Mouse (Mus musculus) spleen, embryonic (tissue): ENCODE measurements around the gene Serpina3g.
"Not testable (repeated sequence)": the region's sequence is repeated elsewhere in the genome, so short reads cannot be mapped to it uniquely, and the experiment has no call there.

Experiments
- CTCF ChIA-PET: fragments of 350-600 bp; sonication (Branson Sonifier 250); formaldehyde crosslinking; loops from one replicate; lab custom pipeline; 2022; lab: Charles Lee

Serpina3g gene

GRCm38 (mm10) chr12:104235915-104236314 lies at the start of gene Serpina3g:
Gene Serpina3g, plus strand, starts transcription at chr12:104236245.
- CTCF ChIA-PET: no interaction called here

GRCm38 (mm10) chr12:104189246-104189645 lies 46.8 kb upstream of the Serpina3g start:
- CTCF ChIA-PET: no interaction called here

GRCm38 (mm10) chr12:104190852-104191251 lies 45.2 kb upstream of the Serpina3g start:
- CTCF ChIA-PET: interaction anchor here (0.5 kb wide), 1 partner anchor 259 kb away, joined by 4 read pairs; no protein-coding TSS in a partner anchor

GRCm38 (mm10) chr12:104209149-104209548 lies 26.9 kb upstream of the Serpina3g start:
- CTCF ChIA-PET: no interaction called here

- CTCF ChIA-PET: no interaction called here
Observed at GRCm38 (mm10) chr12:104209802-104210201, 26.2 kb upstream of the Serpina3g start.

- CTCF ChIA-PET: no interaction called here
Observed at GRCm38 (mm10) chr12:104213689-104214444, 22.2 kb upstream of the Serpina3g start.

GRCm38 (mm10) chr12:104214445-104214753 lies 21.6 kb upstream of the Serpina3g start, which contains the start of gene Serpina3f:
Gene Serpina3f, plus strand, starts transcription at chr12:104214544.
- CTCF ChIA-PET: no interaction called here

GRCm38 (mm10) chr12:104215249-104215648 lies 20.8 kb upstream of the Serpina3g start:
- CTCF ChIA-PET: no interaction called here

GRCm38 (mm10) chr12:104221616-104222015 lies 14.4 kb upstream of the Serpina3g start:
- CTCF ChIA-PET: no interaction called here

- CTCF ChIA-PET: no interaction called here
Observed at GRCm38 (mm10) chr12:104223690-104224089, 12.4 kb upstream of the Serpina3g start.

- CTCF ChIA-PET: no interaction called here
Observed at GRCm38 (mm10) chr12:104224598-104225300, 11.3 kb upstream of the Serpina3g start.

- CTCF ChIA-PET: no interaction called here
Observed at GRCm38 (mm10) chr12:104230762-104231161, 5.3 kb upstream of the Serpina3g start.

- CTCF ChIA-PET: not testable (repeated sequence)
Observed at GRCm38 (mm10) chr12:104238048-104238447, 2.0 kb downstream of the Serpina3g start.

GRCm38 (mm10) chr12:104243307-104243706 lies 7.3 kb downstream of the Serpina3g start:
- CTCF ChIA-PET: no interaction called here

- CTCF ChIA-PET: no interaction called here
Observed at GRCm38 (mm10) chr12:104245092-104245491, 9.0 kb downstream of the Serpina3g start.

GRCm38 (mm10) chr12:104245595-104245994 lies 9.6 kb downstream of the Serpina3g start:
- CTCF ChIA-PET: no interaction called here

- CTCF ChIA-PET: no interaction called here
Observed at GRCm38 (mm10) chr12:104247553-104248002, 11.5 kb downstream of the Serpina3g start.

GRCm38 (mm10) chr12:104248231-104248630 lies 12.2 kb downstream of the Serpina3g start:
- CTCF ChIA-PET: no interaction called here

- CTCF ChIA-PET: interaction anchor here (0.6 kb wide), 1 partner anchor 192 kb away, joined by 3 read pairs; no protein-coding TSS in a partner anchor
Observed at GRCm38 (mm10) chr12:104261041-104261440, 25.0 kb downstream of the Serpina3g start.

- CTCF ChIA-PET: no interaction called here
Observed at GRCm38 (mm10) chr12:104262863-104263262, 26.8 kb downstream of the Serpina3g start, which contains the start of gene Serpina3i. Gene Serpina3i, plus strand, starts transcription at chr12:104263122.

- CTCF ChIA-PET: no interaction called here
Observed at GRCm38 (mm10) chr12:104266374-104266773, 30.3 kb downstream of the Serpina3g start.

GRCm38 (mm10) chr12:104278216-104279055 lies 42.4 kb downstream of the Serpina3g start:
- CTCF ChIA-PET: no interaction called here
